Mouse (Mus musculus): ENCODE results near the gene Casc4. TPM values are rescaled to one million over a fixed set of nuclear protein-coding genes. Genes with fewer than 3 reads are reported as not detected.

Gene Casc4
- polyA plus RNA-seq, 1 experiment from 2014 or later = 26.1 TPM

DNA sequence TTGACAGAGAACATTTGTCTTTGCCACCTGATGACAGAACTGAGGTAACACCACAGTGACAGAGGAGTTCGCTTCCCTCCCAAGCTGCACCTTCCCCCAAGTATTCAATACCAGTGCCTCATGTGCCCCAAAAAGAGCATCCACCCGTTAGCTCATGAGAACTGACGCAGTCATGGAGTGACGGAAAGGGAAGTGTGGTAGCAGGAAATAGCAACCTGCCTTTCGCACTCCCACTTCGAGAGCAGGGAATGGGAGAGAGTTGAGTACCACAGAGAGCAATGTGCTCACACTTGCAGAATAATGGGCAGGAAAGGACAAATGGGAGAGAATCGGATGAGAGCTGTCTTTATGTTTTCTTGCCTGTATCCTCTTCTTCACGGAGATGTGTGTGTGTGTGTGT, 20.7 kb upstream of the Casc4 start:
- no peak overlapping the region for H3K9ac ChIP-seq (replicated peaks; ENCODE audit: low read depth, low read length)
- 57% methylated on average over 8 of the region's 8 CpGs for WGBS
- no peaks in the 10 kb centered on the region for H3K27me3 ChIP-seq (ENCODE audit: control insufficient read depth, insufficient read depth, low read length)
- H3K27ac ChIP-seq (ENCODE audit: low read length) = no peak overlapping the region
- H3K4me2 ChIP-seq (replicated peaks; ENCODE audit: low read depth, low read length) = no peak overlapping the region
- no peaks in the 10 kb centered on the region for H3K36me3 ChIP-seq (ENCODE audit: control insufficient read depth, insufficient read depth, low read length)
- ATAC-seq (ENCODE audit: insufficient number of reproducible peaks, insufficient read depth, low FRiP score, low read depth) = no peak
- no peaks in the 10 kb centered on the region for H3K9me3 ChIP-seq (ENCODE audit: control insufficient read depth, low read depth, low read length)
- H3K4me3 ChIP-seq (ENCODE audit: low read depth, low read length) = no peak overlapping the region
- no peaks in the 10 kb centered on the region for H3K4me1 ChIP-seq (ENCODE audit: control insufficient read depth, insufficient read depth, low read length)

DNA sequence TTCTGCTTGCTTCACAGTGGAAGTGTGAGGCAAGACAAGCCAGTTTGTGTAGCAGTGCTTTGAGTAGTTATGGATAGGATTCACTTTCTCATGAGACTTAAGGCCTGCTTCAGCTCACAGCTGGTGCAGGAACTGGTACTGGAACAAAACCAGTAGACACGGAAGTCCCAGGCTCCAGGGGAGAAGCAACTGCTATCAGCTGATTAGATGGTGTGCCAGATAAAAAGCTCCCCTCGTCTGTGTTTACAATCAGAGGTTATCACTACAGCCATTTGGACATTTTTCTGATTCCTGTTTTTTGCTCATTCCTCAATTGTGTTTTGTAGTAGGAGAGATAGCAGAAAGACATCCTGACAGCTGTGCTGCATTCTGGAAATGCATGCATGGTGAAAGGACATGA, 14.7 kb upstream of the Casc4 start:
- no peaks in the 10 kb centered on the region for H3K4me1 ChIP-seq (ENCODE audit: control insufficient read depth, insufficient read depth, low read length)
- H3K27me3 ChIP-seq (ENCODE audit: control insufficient read depth, insufficient read depth, low read length) = no peaks in the 10 kb centered on the region
- no peak overlapping the region for H3K4me2 ChIP-seq (replicated peaks; ENCODE audit: low read depth, low read length)
- H3K36me3 ChIP-seq (ENCODE audit: control insufficient read depth, insufficient read depth, low read length) = no peaks in the 10 kb centered on the region
- ATAC-seq (ENCODE audit: insufficient number of reproducible peaks, insufficient read depth, low FRiP score, low read depth) = no peak
- no peaks in the 10 kb centered on the region for H3K9me3 ChIP-seq (ENCODE audit: control insufficient read depth, low read depth, low read length)
- H3K9ac ChIP-seq (replicated peaks; ENCODE audit: low read depth, low read length) = no peak overlapping the region
- WGBS = 33% methylated on average over 2 of the region's 2 CpGs
- no peak overlapping the region for H3K4me3 ChIP-seq (ENCODE audit: low read depth, low read length)
- no peak overlapping the region for H3K27ac ChIP-seq (ENCODE audit: low read length)

DNA sequence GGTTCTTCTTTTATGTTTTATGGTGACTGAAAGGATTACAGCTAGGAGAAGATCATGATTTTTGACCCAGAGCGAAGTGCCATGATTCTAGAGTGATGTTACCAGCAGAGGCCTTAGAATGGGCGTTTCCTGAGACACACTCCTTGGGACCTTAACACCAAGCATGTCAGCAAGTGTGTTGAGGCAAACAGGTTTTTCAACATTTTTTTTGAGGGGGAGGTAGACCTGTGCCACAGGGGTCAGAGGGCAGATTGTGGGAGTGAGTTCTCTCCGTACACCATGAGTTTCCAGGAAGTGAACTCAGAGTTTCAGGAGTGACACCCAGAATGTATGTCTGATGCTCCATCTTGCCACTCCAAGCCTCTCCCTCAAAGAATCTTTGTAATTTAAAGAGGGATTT, 12.8 kb upstream of the Casc4 start:
- ATAC-seq (ENCODE audit: insufficient number of reproducible peaks, insufficient read depth, low FRiP score, low read depth) = no peak
- no peak overlapping the region for H3K9ac ChIP-seq (replicated peaks; ENCODE audit: low read depth, low read length)
- 74% methylated on average over 3 of the region's 3 CpGs for WGBS
- no peaks in the 10 kb centered on the region for H3K9me3 ChIP-seq (ENCODE audit: control insufficient read depth, low read depth, low read length)
- no peak overlapping the region for H3K4me2 ChIP-seq (replicated peaks; ENCODE audit: low read depth, low read length)
- no peaks in the 10 kb centered on the region for H3K4me1 ChIP-seq (ENCODE audit: control insufficient read depth, insufficient read depth, low read length)
- H3K4me3 ChIP-seq (ENCODE audit: low read depth, low read length) = no peak overlapping the region
- no peaks in the 10 kb centered on the region for H3K36me3 ChIP-seq (ENCODE audit: control insufficient read depth, insufficient read depth, low read length)
- no peak overlapping the region for H3K27ac ChIP-seq (ENCODE audit: low read length)
- no peaks in the 10 kb centered on the region for H3K27me3 ChIP-seq (ENCODE audit: control insufficient read depth, insufficient read depth, low read length)

DNA sequence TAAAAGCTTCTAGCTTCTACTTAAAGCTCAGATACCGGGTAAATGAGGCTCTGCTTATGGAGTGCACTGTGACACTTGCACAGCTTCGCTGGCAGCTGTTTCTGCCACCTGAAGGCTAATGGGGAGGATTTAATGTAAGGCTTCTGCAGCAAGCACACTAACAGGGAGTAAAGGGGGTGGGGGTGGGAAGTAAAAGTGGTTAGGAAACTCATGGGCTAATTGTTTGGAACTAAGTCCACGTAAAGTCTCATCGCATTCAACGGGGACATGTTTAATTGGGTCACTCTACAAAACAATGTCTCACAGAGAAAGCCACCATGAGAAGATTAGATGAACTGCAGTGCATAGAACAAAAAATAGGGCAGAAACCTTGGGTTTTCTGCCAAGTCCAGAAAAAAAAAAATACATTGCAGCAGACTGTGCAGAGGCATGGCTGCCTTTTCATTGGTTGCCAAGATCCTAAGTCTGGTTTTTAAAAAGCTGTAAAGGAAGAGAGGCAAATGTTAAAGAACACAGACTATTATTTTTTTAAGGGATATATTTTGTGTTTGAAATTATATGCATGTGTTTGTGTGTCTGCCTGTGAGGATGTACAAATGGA, 7.3 kb upstream of the Casc4 start:
- Histone ChIP-seq H3K27me3 (ENCODE audit: control insufficient read depth, insufficient read depth, low read length) (no peaks in the 10 kb centered on the region), H3K9me3 (ENCODE audit: control insufficient read depth, low read depth, low read length) (no peaks in the 10 kb centered on the region), H3K4me1 (ENCODE audit: control insufficient read depth, insufficient read depth, low read length) (no peaks in the 10 kb centered on the region), H3K27ac (ENCODE audit: low read length) (no peak overlapping the region), H3K4me3 (ENCODE audit: low read depth, low read length) (no peak overlapping the region), H3K9ac (replicated peaks; ENCODE audit: low read depth, low read length) (no peak overlapping the region), H3K4me2 (replicated peaks; ENCODE audit: low read depth, low read length) (no peak overlapping the region), H3K36me3 (ENCODE audit: control insufficient read depth, insufficient read depth, low read length) (no peaks in the 10 kb centered on the region)
- no peak for ATAC-seq (ENCODE audit: insufficient number of reproducible peaks, insufficient read depth, low FRiP score, low read depth)
- 67% methylated on average over 5 of the region's 5 CpGs for WGBS

DNA sequence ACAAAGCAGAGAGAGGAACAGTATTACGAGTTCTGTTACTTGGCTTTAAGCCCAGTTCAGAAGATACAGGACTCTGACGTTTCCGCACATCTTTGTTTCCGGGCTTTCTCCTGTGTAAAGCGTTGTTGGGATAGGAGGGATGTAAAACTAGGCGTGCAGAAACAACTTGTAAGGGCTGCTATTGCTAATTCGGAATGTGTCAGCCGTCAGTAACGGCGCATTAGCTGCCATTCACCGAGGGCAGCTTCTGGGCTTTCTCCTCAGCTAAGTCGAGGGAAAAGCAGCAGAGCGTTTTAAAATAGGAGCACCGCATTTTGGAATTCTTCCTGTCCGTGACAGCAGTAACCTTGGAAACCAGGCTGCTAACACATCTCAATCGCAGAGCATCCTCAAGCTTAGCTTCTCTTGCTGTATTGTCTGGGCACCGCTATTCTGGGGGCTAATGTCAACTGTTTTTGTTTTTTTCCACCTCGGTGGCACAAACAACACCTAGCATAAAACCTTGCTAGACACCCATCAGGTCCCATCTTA, 634 bp upstream of the Casc4 start:
- no peaks in the 10 kb centered on the region for H3K36me3 ChIP-seq (ENCODE audit: control insufficient read depth, insufficient read depth, low read length)
- peak overlapping the region; percentile 76 for H3K9ac ChIP-seq (replicated peaks; ENCODE audit: low read depth, low read length)
- no peaks in the 10 kb centered on the region for H3K9me3 ChIP-seq (ENCODE audit: control insufficient read depth, low read depth, low read length)
- peak overlapping the region; percentile 89 for H3K4me2 ChIP-seq (replicated peaks; ENCODE audit: low read depth, low read length)
- 0 out of 2 replicates have a peak, but pooled peaks cover 8% of the 10 kb centered on the region for H3K4me1 ChIP-seq (ENCODE audit: control insufficient read depth, insufficient read depth, low read length)
- ATAC-seq (ENCODE audit: insufficient number of reproducible peaks, insufficient read depth, low FRiP score, low read depth) = no peak
- H3K27ac ChIP-seq (ENCODE audit: low read length) = peak overlapping the region; percentile 34; the same call in 1 of the 2 replicates
- 2% methylated on average over 18 of the region's 18 CpGs for WGBS
- H3K27me3 ChIP-seq (ENCODE audit: control insufficient read depth, insufficient read depth, low read length) = no peaks in the 10 kb centered on the region
- peak overlapping the region; percentile 94 for H3K4me3 ChIP-seq (ENCODE audit: low read depth, low read length)

DNA sequence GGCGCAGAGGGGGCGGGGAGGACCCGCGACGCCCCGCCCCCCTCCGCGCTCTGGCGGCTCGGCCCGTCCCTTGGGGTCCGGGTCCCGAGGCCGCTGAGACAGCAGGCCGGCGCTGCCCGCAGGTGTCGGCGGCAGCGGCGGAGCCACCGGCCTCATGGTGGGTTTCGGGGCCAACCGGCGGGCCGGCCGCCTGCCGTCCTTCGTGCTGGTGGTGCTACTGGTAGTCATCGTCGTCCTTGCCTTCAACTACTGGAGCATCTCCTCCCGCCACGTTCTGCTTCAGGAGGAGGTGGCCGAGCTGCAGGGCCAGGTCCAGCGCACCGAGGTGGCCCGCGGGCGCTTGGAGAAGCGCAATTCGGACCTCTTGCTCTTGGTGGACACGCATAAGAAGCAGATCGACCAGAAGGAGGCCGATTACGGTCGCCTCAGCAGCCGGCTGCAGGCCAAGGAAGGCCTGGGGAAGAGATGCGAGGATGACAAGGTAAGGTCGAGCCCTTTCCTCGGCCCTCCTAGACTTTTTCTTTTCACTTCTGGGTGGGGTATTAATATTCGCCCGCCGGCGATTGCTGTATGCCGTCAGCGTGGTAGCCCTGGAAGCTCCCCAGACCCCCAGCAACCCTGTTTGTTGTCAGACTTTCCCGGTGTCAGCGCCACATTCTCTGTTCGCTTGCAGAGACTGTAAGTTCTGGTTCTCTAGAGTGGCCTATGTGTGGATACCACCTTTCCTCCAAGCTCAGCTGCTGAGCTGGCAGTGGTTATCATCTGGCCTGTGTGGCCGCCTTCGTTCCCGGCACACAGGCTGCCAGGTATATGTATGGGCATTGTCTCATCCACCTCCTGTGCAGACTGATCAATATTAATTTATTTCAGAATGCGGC, 520 bp downstream of the Casc4 start:
- peak; percentile 20; the same call in 1 of the 2 replicates for ATAC-seq (ENCODE audit: insufficient number of reproducible peaks, insufficient read depth, low FRiP score, low read depth)
- Histone ChIP-seq H3K27me3 (ENCODE audit: control insufficient read depth, insufficient read depth, low read length) (no peaks in the 10 kb centered on the region), H3K9ac (replicated peaks; ENCODE audit: low read depth, low read length) (peak overlapping the region; percentile 76), H3K9me3 (ENCODE audit: control insufficient read depth, low read depth, low read length) (no peaks in the 10 kb centered on the region), H3K4me1 (ENCODE audit: control insufficient read depth, insufficient read depth, low read length) (0 out of 2 replicates have a peak, but pooled peaks cover 8% of the 10 kb centered on the region), H3K4me3 (ENCODE audit: low read depth, low read length) (peak overlapping the region; percentile 94), H3K27ac (ENCODE audit: low read length) (peak overlapping the region; percentile 72; the same call in 1 of the 2 replicates), H3K4me2 (replicated peaks; ENCODE audit: low read depth, low read length) (peak overlapping the region; percentile 89), H3K36me3 (ENCODE audit: control insufficient read depth, insufficient read depth, low read length) (no peaks in the 10 kb centered on the region)
- 1% methylated on average over 59 of the region's 63 CpGs for WGBS

DNA sequence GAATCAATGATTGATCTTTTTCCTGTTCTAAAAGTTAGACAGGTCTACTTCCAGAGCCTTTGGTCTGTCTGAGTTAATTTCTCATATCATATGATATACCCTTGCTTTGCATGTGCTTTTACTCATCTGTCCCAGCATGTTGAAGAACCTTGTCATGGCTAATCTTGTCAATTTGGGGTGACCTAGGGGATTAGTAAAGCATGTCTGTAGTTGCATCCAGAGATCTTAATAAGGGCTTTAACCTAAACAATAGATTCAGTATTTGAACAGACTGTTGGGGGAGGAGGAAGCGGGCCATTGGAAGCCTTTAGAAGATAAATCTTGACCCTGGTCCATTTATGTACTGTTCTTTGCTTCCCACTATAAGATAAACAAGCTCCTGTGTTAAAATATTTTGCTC, 12.7 kb downstream of the Casc4 start:
- Histone ChIP-seq H3K9me3 (ENCODE audit: control insufficient read depth, low read depth, low read length) (no peaks in the 10 kb centered on the region), H3K4me3 (ENCODE audit: low read depth, low read length) (no peak overlapping the region), H3K36me3 (ENCODE audit: control insufficient read depth, insufficient read depth, low read length) (no peaks in the 10 kb centered on the region), H3K4me2 (replicated peaks; ENCODE audit: low read depth, low read length) (no peak overlapping the region), H3K27ac (ENCODE audit: low read length) (no peak overlapping the region), H3K27me3 (ENCODE audit: control insufficient read depth, insufficient read depth, low read length) (no peaks in the 10 kb centered on the region), H3K9ac (replicated peaks; ENCODE audit: low read depth, low read length) (no peak overlapping the region), H3K4me1 (ENCODE audit: control insufficient read depth, insufficient read depth, low read length) (no peaks in the 10 kb centered on the region)
- 65% methylated on average over 1 of the region's 1 CpGs for WGBS
- no peak for ATAC-seq (ENCODE audit: insufficient number of reproducible peaks, insufficient read depth, low FRiP score, low read depth)

DNA sequence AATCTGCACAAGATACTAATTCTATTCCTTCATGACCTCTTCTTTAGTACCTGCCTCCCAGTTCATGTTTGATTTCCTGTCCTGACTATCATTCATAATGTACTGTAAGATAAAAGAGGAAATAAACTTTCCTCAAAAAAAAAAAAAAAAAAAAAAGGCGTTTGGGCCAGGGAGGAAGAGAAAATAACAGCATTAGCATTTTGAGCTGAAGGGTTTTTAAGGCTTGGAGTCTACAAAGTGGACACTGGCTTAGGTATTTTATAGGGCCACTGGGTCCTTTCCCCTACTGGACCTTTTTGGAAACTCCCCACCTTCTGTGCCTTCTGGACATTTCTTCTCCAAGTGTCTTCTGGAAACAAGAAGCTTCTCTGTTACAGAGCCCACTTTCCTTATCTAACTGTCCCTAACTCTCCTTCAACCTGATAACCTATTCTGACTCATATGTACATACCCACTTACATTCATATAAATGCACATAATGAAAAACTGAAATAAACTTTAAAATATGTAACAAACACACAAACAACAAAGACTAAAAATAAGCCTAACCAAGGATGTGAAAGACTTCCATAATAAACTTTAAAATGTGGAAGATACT, 18.8 kb downstream of the Casc4 start:
- no peaks in the 10 kb centered on the region for H3K9me3 ChIP-seq (ENCODE audit: control insufficient read depth, low read depth, low read length)

More for the DNA sequence above, 18.8 kb downstream of the Casc4 start:
- no peak overlapping the region for H3K4me3 ChIP-seq (ENCODE audit: low read depth, low read length)
- H3K4me1 ChIP-seq (ENCODE audit: control insufficient read depth, insufficient read depth, low read length) = no peaks in the 10 kb centered on the region
- H3K36me3 ChIP-seq (ENCODE audit: control insufficient read depth, insufficient read depth, low read length) = no peaks in the 10 kb centered on the region
- H3K27ac ChIP-seq (ENCODE audit: low read length) = no peak overlapping the region
- WGBS = 29% methylated on average over 1 of the region's 1 CpGs
- no peaks in the 10 kb centered on the region for H3K27me3 ChIP-seq (ENCODE audit: control insufficient read depth, insufficient read depth, low read length)
- H3K4me2 ChIP-seq (replicated peaks; ENCODE audit: low read depth, low read length) = no peak overlapping the region
- no peak overlapping the region for H3K9ac ChIP-seq (replicated peaks; ENCODE audit: low read depth, low read length)
- ATAC-seq (ENCODE audit: insufficient number of reproducible peaks, insufficient read depth, low FRiP score, low read depth) = no peak

Data from stomach, embryonic 14.5 days (tissue).